Mouse (Mus musculus) spleen, postnatal 36 days (tissue): ENCODE measurements around the gene Olfr1301.

ENCODE experiments used
- DNase-seq, 2 experiments: peaks; one replicate each; pipeline ENCODE4 v3.0.0; 2022; ENCODE audit warnings: low spot score in 2 of 2, mixed read lengths in 1 of 2

Gene Olfr1301

DNA sequence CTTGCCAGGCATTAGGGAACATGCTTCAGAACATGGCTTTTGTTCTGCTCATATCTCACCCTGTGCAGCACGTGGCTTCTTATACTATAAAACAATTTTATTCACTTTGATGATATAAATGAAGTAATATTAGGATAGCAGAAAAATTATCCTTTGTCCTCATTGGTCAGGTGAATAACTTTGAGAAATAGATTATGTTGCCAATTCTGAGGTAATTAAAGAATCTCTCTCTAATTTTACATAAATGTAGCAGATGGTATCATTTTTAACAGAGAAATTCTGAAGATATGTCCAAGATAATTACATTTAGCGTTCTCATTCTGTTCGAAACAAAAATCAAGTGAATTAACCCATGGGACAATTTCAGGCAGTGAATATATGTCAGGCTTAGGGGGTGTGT is at the start of gene Olfr1301:
Gene Olfr1301 (plus strand): TSS at position 301 of the 400 bp plus-strand sequence.
- DNase-seq: no peak

DNA sequence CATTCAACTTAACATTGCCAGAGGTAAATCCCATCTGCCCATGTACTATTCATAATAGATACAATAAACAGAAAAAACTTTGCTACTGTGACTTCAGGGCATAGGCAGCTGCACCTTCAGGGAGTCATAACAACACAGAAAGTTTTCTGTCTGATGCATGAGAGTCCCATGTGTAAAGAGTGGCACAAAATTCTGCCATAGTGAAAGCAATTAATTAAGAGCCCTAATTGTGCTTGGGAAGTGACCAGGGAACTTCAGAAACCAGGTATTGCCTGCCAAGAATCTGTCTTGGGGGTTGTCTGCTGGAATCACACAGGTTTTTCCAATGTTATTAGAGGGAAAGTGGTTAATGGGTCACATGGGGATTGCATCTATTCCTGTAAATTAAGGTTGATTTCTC is 24.1 kb upstream of the Olfr1301 start:
- DNase-seq: no peak

GRCm38 (mm10) chr2:111777129-111777528 is 26.3 kb downstream of the Olfr1301 start, which contains the start of gene Olfr1302:
TSS of gene Olfr1302 (plus strand) at chr2:111777429.
- DNase-seq: no peak
